Mouse (Mus musculus): ENCODE measurements at regions not wholly inside any gene's neighbourhood (a gene's known extent, or its start where the extent isn't known, plus 50 kb on each side); places are given as distances from the start of the nearest gene placed in this dataset.
A peak's percentile ranks its signal among the peaks of the same experiment; 100 is the strongest.

- DNase-seq: no peak
- intact Hi-C loops (cut with DNase I): no loop called here
Measured at GRCm38 (mm10) chr2:117678650-117679049, 335.8 kb upstream of the Rasgrp1 start.

DNA sequence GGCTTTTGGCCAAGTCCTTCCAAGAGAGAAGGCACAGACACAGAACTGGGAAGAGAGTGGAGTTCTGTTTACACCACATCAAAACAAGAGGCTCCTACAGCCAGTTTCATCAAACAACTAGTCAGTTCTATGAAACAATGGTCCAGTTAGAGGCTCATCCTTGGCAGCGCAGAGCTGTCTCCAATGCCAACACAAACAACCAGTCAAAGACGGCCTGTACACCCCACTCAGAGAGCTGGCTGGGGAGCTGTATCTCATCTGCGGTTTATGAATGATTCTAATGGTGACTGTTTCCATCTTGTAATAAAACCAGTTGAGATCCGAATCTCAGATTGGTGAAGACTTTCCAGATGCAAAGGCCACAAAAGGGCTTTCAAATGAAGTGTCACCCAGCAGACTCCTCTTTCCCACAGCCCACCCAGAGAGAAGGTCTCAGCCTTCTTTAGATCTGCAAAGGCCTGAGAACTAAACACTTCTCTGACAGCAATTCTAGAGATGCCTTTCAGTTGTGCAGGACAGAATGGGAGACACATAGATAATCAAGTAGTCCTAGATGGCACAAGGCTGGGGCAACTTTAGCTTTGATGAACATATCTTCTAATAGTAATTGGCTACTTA lies 343.1 kb upstream of the Rasgrp1 start:
- intact Hi-C loops (cut with DNase I): no loop called here
- DNase-seq: peak; percentile 40

GRCm38 (mm10) chr2:117693537-117693936 lies 350.7 kb upstream of the Rasgrp1 start:
- intact Hi-C loops (cut with DNase I): no loop called here
- DNase-seq: no peak

GRCm38 (mm10) chr2:117710173-117710813 lies 367.5 kb upstream of the Rasgrp1 start:
- DNase-seq: no peak
- intact Hi-C loops (cut with DNase I): no loop called here

DNA sequence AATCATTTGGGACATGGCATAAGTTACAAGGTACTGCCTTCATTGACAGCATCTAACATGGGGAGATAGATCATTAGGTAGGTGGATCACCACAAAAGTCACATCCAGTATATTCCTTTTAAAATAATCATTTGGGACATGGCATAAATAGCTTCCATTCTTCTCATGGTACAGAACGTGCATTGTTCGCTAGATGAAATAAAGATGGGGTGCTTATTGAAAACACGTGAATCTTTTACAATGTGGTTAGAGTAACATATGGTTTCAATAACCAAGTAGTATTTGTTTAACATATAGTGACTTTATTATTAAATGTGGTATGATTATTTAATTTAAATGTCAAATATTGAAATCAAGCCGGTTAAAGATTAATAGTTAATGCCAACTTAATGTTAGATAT lies 381.3 kb upstream of the Rasgrp1 start:
- intact Hi-C loops (cut with DNase I): no loop called here
- DNase-seq: no peak

GRCm38 (mm10) chr2:117731253-117731652 lies 380.4 kb upstream of the Thbs1 start:
- DNase-seq: no peak
- intact Hi-C loops (cut with DNase I): no loop called here

GRCm38 (mm10) chr2:117742413-117742812 lies 369.3 kb upstream of the Thbs1 start:
- no peak for DNase-seq
- intact Hi-C loops (cut with DNase I): no loop called here

GRCm38 (mm10) chr2:117743901-117744300 lies 367.8 kb upstream of the Thbs1 start:
- intact Hi-C loops (cut with DNase I): no loop called here
- no peak for DNase-seq

- intact Hi-C loops (cut with DNase I): no loop called here
Measured at GRCm38 (mm10) chr2:117745767-117746166, 365.9 kb upstream of the Thbs1 start.

GRCm38 (mm10) chr2:117747136-117747535 lies 364.5 kb upstream of the Thbs1 start:
- DNase-seq: no peak
- intact Hi-C loops (cut with DNase I): no loop called here

More at GRCm38 (mm10) chr2:117745767-117746166, 365.9 kb upstream of the Thbs1 start:
- no peak for DNase-seq

DNA sequence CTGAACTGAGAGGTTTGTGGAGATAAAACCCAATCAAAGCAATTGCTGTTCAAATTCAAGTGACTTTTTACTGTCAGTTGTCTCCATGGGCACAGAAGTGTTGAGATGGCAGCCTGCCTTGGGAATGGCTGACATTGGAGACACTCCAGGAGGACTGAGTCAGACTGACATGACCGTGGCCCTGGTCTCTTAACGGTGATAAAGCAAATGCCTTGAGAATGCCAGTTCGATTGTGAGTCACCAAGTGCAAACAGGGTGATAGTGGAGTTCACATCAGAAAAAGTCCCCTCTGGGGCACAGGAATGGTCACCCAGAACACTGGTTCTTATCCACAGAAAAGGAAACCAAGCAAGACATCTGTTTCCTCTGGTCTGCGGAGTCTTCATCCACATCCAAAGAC lies 362.8 kb upstream of the Thbs1 start:
- intact Hi-C loops (cut with DNase I): no loop called here
- DNase-seq: no peak

GRCm38 (mm10) chr2:117759491-117760013 lies 352.1 kb upstream of the Thbs1 start:
- intact Hi-C loops (cut with DNase I): no loop called here
- no peak for DNase-seq

DNA sequence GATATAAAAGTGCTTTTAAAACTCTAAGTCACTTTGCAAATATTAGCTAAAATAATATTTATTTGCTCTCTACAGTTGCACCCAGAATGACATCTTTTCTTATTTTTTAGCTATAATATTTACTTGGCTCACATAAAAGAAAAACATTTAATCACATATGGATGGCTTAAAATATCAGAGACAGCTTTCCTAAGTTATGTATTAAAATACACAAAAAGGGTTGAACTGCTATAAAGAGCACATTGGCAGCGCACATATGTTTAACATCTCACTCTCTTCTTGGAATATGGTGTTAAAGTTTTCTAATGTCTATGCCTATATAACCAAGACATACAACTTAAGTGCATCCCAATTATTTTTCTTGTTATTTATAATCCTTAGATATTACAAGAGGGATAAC lies 348.0 kb upstream of the Thbs1 start:
- intact Hi-C loops (cut with DNase I): no loop called here
- no peak for DNase-seq

DNA sequence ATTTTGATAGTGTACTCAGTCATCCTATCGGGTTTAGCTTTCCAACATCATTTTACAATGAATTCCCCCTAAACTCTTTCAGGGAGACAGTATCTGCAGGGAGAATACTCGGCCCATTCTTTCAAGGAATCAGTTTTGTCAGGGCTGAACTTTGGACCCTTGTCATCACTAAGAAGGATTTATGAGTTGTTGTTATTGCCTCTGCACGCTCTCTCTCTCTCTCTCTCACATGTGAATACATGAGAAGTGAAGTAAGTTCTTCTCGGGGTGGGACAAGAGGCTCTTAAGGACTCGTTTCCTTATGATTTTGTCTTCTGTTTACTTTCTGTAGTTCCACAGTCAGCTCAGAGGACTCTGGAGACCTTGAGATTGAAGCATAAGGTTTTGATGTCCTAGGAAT lies 346.1 kb upstream of the Thbs1 start:
- intact Hi-C loops (cut with DNase I): no loop called here

DNA sequence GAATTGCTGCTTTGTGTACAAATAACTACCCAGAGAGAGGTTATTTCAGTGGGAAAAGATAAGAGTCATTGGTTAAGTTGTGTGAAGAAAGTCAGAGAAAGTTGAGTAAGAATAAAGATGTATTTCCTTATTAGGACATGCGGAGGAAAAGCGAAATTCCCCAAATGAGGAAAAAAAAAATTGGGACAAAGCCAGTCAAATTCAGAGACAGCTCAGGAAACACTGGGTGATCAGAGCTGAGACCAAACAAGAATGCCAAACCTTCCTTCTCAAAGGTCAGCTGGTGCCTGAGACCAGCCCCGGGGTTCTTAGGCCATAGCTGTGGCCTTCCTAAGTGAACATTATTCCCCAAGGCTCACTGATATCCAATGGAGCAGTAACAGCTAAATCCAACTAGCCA lies 345.2 kb upstream of the Thbs1 start:
- DNase-seq: no peak
- intact Hi-C loops (cut with DNase I): no loop called here

More for the DNA sequence above, 346.1 kb upstream of the Thbs1 start:
- no peak for DNase-seq

DNA sequence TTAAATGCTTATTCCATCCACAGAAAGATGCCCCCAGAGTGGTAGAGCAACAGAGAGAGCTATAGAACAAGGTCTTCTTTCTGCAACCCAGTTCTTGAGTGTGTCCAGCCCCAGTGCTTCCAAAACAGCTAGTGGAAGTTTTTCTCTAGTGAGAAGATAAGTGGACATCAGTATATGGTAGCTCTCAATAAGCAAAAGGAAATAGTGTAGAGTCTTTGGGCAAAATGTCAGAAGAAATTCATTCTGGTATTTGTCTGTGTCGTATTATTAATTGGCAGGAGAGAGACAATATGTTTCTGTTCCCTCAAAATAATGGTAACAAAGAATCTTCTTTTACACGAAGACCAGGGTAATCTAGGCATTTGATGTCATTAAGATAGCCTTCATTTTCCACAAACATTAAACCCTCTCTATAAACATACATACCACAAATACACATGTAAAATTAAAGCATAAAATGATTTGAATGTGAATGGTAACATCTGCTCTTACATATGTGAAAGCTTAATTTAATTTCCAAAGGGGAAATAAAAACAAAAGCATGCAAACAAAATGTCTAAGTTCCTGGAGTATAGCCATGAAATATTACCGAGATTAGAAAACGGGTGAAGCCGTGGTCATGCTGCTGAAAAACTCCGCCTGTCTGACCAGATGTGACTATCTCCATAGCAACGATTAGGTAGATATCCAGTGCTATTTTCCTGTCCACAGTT lies 342.1 kb upstream of the Thbs1 start:
- intact Hi-C loops (cut with DNase I): no loop called here

GRCm38 (mm10) chr2:117770115-117770485 lies 341.6 kb upstream of the Thbs1 start:
- no peak for DNase-seq
- intact Hi-C loops (cut with DNase I): no loop called here

More for the DNA sequence above, 342.1 kb upstream of the Thbs1 start:
- DNase-seq: no peak

DNA sequence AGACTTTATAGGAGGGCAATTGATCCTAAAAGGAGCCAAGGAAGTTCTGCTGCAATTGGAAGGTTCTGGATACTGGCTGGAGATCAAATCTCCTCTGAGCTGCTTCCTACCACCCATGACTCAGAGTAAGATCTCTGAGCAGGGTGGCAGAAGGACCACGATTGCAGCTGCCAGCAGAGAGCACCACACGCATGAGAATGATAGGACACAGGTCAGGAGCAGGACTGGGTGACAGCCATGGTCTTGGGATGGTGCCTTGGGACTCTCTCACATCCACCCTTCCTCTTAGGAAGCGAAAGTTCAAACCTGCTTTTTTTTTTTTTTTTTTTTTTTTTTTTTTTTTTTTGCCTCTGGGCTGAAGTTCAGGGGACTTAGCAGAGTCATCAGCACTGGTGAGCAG lies 331.4 kb upstream of the Thbs1 start:
- intact Hi-C loops (cut with DNase I): no loop called here
- no peak for DNase-seq

- intact Hi-C loops (cut with DNase I): no loop called here
- DNase-seq: no peak
Measured at GRCm38 (mm10) chr2:117780816-117781215, 330.9 kb upstream of the Thbs1 start.

DNA sequence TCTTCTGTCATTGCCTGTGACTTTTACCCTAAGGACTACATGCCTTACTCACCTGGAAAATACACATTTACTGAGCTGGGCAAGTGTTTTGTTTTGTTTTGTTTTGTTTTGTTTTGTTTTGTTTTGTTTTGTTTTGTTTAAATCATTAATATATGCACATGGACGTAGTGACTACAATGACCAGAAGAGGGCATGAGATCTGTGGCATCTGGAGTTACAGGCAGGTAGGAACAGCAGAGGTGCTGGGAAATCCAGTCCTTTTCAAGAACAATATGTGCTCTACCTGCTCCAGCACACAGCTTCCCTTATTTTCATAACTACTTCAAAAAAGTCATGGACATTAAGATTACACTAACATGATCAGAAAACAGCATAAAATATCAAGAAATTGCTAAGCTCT lies 324.4 kb upstream of the Thbs1 start:
- DNase-seq: no peak
- intact Hi-C loops (cut with DNase I): no loop called here

DNA sequence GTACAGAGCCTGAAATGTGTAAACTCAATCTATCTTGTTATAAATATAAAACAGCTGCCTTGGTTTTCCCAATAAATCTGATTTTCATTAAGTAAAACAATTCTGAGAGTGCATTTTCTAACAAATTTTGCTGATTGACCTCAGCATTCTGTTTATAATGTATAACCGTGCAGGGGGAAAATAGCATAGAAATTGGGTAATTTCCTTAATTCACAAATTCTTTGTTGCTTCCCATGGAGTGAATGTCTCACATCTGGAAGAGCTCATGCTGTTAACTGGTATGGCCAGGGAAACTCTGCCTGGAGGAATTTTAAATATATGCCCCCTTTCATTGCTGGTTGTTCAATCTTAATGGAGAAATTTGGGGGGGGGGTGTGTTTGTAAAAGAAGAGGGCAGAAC lies 317.4 kb upstream of the Thbs1 start:
- intact Hi-C loops (cut with DNase I): no loop called here
- DNase-seq: no peak
